Mouse (Mus musculus) yolk sac, embryonic 10.5 days (tissue): ENCODE measurements around the gene Mcub.

Experiments used
- DNase-seq: peaks from one replicate; pipeline ENCODE4 v3.0.0-alpha.2; 2017; ENCODE audit warnings: low spot score

Gene Mcub

DNA sequence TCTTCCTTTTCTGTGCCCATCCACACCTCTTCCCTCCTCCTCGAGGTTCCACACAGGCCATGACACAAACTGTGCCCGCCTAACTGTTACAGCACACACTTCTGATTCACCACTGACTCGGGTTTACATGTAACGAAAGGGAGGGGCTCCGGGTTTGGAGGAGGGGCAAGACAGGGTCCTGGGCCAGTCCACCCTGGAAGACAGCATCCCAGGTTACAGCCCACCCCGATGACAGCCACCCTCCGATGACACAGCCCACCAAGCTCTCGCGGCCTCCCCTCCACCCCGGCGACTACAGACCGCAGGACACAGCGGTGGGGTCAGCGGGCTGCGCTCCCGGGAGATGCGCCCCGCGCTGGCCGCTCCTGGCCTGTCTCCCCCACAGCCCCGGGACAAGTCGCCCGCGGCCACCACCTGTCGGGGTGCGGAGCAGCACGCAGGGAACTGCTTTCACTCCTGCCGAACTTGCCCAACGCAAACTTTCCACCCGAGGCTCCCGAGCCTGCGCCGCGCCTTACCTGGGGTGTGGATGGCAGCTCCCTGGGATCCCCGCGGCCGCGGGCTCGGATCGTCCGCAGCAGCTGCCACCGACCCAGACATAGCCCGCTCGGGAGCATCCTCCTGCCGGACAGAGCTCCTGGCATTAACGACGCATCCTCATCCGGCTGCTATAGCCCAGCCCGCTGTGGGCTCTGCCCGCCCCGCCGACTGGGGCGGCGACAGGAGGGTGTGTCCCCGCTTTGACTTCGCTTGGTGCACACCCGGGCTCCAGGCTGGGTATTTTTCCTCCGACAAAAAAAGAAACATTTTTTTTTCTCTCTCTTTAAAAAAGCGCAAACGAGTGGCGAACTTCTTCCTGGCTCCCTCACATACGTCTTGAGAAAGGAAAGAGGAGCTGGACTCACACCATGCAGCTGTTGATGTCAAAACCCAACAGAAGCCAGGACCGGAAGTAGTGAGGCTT, at the start of gene Mcub:
Gene Mcub, minus strand, starts transcription at position 775 of the 964 bp plus-strand sequence.
- DNase-seq, result peak; percentile 33

DNA sequence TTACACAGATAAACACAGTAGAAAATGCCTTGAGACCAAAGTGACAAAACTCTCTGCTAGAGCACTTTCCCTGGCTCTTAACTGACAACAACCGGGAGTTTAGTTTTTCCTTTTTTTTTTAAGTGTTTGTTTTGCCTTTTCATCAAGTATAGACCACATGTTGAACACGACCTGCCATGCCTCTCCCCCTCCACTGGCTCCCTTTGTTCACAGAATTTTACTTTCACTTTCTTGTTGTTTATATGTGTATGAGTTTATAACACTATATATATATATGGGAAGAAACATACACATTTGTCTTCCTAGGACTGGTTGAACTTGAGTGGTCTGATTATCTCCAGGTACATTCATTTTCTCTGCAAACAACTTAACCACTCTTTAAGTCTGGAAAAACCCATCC, 42.9 kb upstream of the Mcub start:
- no peak for DNase-seq

DNA sequence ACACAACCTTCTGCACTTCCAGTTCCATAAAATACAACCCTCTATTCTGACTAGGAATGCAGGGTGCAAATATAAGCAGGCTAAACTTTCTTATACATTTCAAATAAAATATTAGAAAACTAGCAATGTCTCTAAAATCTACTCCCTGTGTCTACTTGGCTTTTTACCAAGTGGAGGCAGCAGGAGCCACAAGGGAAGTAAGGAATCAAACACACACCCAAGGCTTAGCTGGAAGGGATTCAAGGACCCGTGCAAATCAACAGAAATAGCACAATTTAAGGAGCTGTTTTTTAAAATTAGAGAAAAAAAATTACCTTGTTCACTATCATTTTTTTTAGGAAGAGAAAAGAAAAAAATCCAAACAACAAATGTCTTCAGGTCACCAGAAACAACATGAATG, 41.2 kb upstream of the Mcub start:
- DNase-seq, result no peak

DNA sequence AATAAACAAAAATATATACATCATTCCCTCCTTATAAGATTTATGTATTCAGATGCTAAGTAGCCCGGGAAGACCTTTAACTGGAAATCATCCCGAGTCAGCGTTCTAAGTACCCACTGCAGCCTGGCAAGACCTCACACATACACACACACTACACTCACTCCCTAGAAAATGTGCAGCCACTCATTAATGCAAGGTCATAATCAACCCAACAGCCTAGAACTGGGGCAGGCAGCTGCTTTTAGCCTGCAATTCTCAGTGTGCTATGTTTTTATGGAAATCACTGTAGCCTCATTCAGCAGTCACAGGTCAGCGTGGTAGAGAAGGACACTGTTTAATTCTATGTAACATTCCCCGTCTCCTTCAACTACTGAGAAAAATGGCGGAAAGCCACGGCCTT, 36.1 kb upstream of the Mcub start:
- no peak for DNase-seq

DNA sequence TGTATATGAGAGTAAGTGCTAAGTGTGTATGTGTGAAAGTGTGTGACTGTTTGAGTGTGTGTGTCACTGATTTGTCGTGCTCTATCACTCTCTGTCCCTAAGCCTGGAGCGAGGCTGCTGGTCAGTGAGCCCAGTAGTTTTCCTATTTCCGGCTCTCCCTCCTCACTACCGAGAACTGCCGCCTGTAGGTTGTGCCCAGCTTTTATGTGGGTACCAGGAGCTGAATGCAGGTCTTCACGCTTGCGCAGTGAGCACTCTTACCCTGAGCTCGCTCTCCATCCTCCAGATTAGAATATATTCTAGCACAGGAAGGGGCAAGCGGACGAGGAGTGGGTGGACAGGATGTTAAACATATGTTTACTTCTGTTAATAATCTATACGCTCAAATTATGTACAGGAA, 30.9 kb upstream of the Mcub start:
- no peak for DNase-seq

DNA sequence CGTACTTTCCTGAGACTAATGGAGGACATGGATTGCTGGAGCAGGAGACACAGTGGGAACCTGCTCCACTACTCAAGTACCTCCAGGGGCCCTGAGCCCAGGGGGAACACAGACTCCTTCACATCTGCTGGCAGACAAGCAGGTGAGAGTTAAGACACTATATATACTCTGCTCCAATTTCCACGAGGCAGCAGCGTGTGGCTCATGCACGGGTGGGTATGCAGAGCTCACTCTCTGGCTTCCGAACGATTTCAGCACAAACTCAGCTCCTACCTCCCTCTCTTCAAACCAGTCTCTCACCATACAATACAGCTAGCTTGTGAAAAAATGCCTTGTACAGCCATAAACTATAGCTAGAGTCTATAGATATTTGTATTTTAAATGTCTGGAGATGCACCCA, 28.5 kb upstream of the Mcub start:
- no peak for DNase-seq

DNA sequence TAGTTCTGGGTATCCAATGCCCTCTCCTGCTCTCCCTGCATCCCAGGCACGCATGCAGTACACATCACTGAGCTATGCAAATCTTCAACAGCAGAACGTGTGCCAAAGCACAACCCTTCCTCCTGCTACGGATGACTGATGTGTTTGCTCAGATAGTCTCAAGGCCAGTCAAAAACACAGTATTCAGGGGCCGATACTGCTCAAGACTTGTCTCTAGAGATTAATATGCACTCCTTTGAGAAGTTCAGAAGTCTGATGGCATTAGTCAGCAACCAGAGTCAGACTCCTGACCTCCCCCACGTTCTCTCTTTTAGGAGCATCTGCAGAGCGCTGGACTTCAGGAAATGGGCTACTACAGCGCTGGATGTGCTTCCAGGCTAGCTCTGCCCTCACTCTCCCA, 28.0 kb upstream of the Mcub start:
- DNase-seq, result no peak

DNA sequence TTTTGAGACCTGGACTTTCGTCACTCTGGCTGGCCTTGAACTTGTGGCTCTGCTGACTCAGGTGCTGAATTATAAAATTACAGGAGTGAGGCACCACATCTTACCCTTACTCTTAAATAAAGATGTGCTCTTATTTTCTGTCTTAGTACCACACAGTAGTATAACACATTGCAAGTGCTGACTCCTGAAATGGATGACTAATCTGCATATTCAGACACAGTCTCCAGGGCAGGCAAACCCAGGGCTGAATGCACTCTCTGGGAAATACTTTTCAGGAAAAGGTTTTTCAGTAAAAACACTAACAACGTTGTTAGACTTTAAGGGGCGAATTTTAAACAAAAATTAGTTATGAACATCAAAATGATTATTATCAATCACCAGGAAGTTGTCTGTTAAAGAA, 27.3 kb upstream of the Mcub start:
- DNase-seq, result no peak

DNA sequence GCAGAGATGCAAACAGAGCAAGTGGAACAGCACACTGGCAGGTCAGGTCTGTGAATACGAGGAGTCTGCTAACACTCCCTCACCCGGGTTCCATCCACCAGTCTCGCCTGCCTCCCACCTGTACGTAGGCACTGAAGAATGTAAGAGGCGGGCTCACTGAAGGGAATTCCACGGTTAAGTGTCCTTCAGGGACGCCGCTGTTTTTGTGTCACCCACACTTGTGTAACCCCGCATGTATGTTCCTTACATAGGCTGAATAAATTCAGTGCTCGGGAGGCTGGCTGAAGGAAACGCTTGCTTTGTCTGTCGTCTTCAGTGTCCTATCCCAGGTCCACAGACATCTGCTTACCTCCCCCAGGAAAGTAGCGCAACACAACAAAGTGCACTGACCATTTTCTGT, 17.3 kb upstream of the Mcub start:
- no peak for DNase-seq

DNA sequence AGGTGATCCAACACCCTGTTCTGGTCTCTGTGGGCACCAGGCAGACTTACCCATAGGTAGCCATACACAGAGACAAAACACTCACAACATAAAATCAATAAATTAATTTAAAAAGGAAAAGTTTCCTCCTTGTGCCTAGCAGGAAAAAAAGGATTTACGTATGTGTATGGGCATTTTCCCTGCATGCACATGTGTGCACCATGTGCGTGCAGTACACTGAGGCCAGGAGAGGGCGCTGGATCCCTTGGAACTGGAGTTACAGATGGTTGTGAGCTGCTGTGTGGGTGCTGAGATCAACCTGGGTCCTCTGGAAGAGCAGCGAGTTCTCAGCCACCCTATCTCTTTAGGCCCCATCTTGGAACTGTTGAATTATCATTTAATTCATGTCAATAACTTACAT, 15.3 kb upstream of the Mcub start:
- no peak for DNase-seq

DNA sequence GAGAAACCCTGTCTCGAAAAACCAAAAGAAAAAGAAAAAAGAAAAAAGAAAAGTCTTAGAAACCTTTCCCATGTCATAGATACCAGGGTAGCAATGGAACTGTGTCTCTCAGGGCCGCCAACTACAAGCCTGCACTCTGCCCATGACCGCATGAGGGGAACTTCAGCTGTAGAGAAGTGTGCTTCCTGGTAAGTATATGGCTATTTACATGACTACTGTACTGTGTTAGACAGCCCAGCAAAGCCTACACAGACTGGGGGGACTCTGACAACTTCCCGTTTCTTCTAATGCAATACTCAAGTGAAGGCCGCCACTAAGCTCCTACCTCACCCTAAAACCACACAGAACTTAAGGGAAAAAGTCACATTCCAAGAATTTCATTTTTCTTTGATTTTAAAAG, 14.8 kb upstream of the Mcub start:
- DNase-seq, result no peak

DNA sequence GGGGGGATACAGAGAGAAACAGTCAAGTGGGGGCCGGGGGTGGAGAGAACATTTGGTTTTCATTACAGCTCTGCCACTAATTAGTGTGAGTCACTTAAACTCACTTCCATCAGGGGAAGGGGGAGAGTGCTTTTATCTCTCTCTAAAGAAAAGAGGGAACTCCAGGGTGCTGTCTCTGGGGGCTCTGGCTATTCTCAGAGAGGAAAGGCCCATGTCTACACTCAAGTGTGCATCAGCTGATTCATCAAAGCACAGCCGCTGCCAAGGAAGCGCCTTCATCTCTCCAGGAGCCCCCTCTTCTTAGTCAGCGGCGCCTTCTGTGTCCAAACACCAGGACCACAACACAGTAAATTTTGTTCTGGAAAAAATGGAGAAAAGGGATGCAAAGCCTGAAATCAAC, 12.3 kb upstream of the Mcub start:
- no peak for DNase-seq

DNA sequence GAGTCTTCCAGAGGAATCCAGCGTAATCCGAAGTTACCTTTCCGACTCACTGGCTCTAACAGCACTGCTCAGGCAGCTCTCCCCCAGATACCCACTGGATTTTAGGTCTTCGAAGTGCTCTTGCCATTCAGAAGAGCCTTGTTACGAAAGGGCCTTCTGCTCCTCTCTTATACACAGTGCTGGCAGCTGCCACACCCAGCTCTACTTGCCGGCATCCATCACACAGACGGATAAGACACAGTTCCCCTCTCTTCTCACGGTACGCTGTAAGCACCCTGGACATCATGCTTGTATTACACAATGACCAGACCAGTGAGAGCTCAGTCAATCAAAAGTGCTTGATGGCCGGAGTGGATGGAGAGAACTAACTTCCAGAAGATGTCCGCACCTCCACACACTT, 11.8 kb upstream of the Mcub start:
- no peak for DNase-seq

DNA sequence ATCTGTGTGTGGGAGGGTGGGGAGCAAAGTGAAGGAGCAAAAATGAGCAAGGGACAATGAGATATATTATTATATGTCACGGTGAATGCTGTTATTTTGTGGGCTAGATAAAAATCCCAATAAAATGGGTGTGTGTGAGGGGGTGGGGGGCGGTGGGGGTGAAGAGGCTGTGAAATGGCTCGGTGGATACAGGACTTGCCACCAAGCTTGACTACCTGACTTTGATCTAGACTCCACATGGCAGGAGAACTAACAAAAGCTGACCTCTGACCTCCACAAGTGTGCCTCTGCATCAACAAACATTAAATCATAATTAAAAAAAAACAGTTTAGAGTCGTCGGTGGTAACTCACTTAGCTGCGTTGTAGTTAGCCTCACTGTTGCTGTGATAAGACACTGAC, 9.5 kb upstream of the Mcub start:
- DNase-seq, result no peak

DNA sequence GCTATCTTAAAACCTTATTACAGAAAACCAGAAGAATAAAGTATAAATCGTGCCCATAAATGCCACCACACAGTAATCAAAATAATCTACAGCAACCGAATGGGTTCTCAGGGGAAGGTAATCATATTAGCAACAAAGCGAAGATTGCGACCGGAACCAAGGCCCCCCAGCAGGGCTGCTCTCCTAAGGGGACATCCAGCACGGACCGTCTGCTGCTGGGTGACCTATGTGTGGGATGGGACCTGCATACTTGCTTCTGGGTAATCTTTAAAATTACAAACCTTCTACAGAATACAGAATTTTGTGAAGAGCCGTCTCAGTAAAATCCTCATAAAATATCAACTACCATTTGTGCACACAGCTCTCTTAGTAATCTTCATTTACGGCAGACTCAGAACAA, 8.7 kb upstream of the Mcub start:
- DNase-seq, result no peak

DNA sequence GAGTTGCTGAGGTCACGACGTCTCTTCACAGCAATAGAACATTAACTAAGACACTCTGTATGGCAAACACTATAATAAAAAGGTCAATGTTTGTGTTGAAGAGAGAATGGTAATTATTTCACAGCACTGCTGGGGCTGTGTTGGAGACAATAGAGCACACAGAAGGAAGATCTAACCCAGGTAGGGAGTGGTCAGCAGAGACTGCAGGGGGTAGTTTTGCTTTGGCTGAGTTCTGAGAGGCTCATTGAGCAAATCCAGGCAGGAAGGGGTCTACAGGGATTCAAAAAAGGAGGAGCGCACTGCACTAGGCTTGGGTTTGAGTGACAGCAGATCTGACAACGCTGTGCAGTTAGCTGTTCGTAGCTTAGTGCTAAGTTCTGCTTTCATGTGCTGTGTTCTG, 6.3 kb upstream of the Mcub start:
- no peak for DNase-seq

DNA sequence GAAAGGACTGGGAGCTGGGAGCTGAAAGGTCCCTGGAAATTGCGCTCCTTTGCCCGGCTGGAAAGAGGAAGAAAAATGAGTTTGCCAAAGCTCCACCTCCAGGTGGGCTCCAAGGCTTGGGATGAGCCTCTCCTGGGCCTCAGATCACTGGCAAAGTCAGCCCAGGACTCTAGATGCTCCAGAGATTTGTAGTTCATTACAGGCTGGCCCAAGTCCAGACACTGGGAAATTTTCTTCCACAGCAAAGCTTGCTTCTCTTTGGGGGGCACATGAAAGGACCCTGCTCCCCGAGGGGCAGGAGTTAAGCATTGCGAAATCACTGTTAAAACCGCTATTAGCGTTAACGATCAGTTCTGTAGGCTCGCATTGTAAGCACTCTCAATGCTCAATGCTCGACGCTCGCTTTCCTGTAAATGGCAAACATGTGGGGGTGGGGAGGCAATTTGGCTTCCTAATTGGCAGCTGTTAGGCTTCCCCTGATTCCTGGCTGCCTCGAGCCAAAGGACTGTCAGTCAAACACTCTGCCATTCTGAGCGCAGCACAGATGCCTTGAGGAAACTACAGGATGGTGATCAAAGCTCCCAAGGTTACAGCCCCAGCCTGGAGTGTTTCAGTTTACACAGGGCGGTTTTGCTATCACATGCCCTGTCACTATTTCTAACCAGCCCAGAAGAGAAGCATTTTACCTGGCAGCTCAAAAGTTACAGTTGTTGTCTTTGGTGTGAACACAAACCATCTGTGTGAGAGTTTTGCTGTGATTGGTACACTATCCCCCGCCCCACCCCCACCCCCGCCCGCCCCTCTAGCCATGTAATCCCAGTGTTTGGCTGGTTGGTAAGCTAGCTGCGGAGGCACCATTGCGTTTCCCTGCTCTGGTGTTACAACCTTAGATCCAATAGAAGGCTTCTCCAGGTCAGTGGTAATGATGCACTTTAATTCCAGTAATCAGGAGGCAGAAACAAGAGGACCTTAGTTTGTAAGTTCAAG, 816 bp upstream of the Mcub start:
- no peak for DNase-seq

DNA sequence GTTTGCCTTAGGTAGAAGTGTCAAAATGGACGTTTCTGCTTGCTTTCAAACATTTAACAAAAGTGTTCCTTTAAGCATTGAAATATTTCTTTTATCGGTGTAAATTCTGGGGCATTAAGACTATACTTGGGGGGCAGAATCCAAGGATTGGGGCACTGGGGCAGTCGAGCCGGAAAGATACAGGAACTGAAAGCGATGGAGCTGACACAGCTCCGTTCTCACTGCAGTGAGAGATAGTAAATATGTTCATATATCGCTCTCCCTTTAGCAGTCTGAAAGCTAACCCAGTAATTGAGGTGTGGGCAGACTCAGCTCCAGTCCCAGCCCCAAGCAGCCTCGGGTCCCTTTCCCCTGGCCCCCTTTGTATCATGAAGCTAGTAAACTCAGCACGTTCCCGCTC, 975 bp downstream of the Mcub start:
- DNase-seq, result no peak

DNA sequence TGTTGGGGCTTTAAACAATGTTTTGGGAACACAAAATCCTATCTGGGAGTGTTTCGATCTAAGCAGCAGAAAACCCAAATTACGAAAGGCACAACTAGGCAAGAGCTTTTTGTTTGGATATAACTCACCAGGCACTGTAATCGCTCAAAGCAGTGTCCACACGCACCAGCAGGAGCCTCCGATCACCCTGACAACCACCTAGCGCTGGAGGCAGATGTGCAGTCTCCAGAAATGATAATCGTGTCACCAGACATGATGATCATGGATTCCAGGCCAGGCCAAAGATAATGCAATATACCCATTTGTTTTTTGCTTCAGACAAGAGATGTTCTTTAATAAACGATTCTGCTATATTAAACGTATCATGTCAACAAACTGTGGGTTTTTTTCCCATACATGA, 2.1 kb downstream of the Mcub start:
- DNase-seq, result no peak

DNA sequence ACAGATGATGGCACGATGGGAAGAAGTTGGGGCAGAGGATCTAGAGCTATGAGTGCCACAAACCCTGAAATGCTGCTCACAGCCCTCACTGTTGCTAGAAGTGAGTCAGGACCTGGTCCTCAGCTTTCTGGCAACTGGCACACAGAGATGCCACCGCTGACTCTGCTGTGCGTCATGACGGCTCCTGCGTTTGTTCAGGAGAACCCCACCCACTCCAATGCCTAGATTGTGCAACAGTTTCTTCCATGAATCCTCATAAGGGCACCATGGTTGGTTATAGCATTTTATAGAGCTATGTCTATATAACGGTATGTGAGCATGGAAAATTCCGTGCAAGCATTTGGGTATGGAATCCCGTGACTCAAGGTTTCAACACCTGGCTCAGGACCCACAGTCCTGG, 5.3 kb downstream of the Mcub start:
- no peak for DNase-seq

DNA sequence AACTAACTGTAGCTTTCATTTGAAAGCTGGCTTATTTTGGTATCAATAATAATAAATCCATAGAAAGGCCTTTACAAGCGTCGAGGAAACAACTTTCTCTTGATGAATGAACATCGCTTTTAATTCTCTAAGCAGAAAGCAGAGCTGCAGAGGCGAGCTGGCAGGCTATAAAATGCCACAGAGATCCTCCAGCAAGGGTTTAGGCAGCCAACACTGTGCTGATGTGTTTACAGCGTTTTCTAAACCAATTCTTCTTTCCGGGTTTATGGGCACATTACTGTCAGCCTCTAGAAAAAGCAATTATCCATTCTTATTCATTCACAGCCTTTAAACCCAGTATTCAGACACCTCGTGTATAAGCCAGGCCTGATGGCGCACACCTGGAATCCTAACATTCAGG, 7.5 kb downstream of the Mcub start:
- DNase-seq, result no peak

DNA sequence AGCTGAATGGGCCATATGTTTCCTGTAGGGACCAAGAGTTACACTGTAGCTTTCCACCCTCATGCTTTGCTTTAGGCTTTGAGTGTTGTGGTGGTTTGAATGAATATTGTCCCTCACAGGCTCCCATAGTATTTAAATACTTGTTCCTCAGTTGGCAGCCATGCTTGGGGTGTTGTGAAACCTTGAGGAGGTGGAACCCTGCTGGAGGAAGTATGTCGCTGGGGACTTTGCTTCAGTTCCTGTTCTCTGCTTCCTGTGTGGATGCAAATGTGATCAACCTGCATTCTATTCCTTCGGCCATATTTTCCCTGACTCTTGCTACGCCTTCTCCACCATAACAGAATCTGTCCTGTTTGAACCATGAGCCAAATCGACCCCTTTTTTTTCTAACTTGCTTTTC, 16.7 kb downstream of the Mcub start:
- no peak for DNase-seq

DNA sequence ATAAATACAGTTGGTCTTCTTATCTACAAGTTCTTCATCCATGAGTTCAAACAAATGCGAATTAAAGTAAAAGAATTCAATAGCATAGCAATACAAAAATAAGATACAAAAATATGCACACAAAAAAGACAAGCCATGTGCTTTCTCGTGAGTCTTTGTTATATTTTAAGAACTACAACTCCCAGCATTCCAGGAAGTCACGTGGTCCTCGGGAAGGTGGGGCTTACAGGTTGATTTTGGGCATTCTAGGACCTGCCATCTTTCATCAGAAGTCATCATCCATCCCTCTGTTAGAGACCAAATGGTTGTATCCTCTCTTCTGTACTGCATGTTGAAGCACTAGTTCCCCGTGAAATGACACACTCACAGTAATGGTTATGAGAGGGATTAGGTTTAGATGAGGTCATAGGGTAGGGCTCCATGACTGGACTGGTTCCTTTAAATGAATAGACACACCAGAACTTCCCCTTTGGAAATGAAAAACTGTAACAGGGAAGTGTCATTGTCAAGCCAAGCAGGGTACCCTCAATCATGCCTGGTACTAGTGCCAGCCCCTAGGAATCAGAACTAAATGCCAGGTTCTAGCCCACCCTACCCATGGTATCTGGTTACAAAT, 20.7 kb downstream of the Mcub start:
- no peak for DNase-seq
